Mouse (Mus musculus): ENCODE results near the gene Dok4. TPM values are rescaled to one million over a fixed set of nuclear protein-coding genes. Genes with fewer than 3 reads are reported as not detected.

Dok4 gene
- polyA plus RNA-seq (2017; shearing (Covaris generic)): 2.1 TPM

GRCm38 (mm10) chr8:94876197-94876730 is at the start of gene Dok4:
Gene Dok4 (minus strand): TSS chr8:94876330.

GRCm38 (mm10) chr8:94923405-94923804 is 47.3 kb upstream of the Dok4 start, which contains the start of gene Adgrg5:
Gene Adgrg5 (plus strand): TSS chr8:94923694.

GRCm38 (mm10) chr8:94917851-94918495 is 41.8 kb upstream of the Dok4 start, which contains the start of gene Ccdc102a:
Gene Ccdc102a (minus strand): TSS chr8:94918098.

GRCm38 (mm10) chr8:94857346-94858173 is 18.6 kb downstream of the Dok4 start, which contains the start of gene Polr2c:
Gene Polr2c (plus strand): TSS chr8:94857450.

GRCm38 (mm10) chr8:94837662-94838574 is 38.2 kb downstream of the Dok4 start, which contains the start of the genes Coq9 and Ciapin1:
Gene Coq9 (plus strand): TSS chr8:94838321.
Gene Ciapin1 (minus strand): TSS chr8:94838358.

Other genes with a start within 250 kb of the Dok4 start
- 239 TPM for gene Arl2bp, start 209.7 kb downstream of the Dok4 start, polyA plus RNA-seq (2017; shearing (Covaris generic))
- not detected for gene Pllp, start 180.1 kb downstream of the Dok4 start, polyA plus RNA-seq (2017; shearing (Covaris generic))
- not detected for gene Ccl22, start 130.7 kb downstream of the Dok4 start, polyA plus RNA-seq (2017; shearing (Covaris generic))
- gene Cx3cl1, start 104.3 kb downstream of the Dok4 start, polyA plus RNA-seq (2017; shearing (Covaris generic)): not detected
- not detected for gene Ccl17, start 65.9 kb downstream of the Dok4 start, polyA plus RNA-seq (2017; shearing (Covaris generic))
- gene Coq9, start 38.0 kb downstream of the Dok4 start, polyA plus RNA-seq (2017; shearing (Covaris generic)): 35.6 TPM
- 93.5 TPM for gene Ciapin1, start 38.0 kb downstream of the Dok4 start, polyA plus RNA-seq (2017; shearing (Covaris generic))
- gene Polr2c, start 18.9 kb downstream of the Dok4 start, polyA plus RNA-seq (2017; shearing (Covaris generic)): 87.9 TPM
- gene Ccdc102a, start 41.8 kb upstream of the Dok4 start, polyA plus RNA-seq (2017; shearing (Covaris generic)): 0.16 TPM
- not detected for gene Adgrg5, start 47.4 kb upstream of the Dok4 start, polyA plus RNA-seq (2017; shearing (Covaris generic))
- 0.60 TPM for gene Adgrg1, start 98.4 kb upstream of the Dok4 start, polyA plus RNA-seq (2017; shearing (Covaris generic))
- 2.0 TPM for gene Adgrg3, start 141.4 kb upstream of the Dok4 start, polyA plus RNA-seq (2017; shearing (Covaris generic))
- 0.12 TPM for gene Drc7, start 178.8 kb upstream of the Dok4 start, polyA plus RNA-seq (2017; shearing (Covaris generic))
- 20.9 TPM for gene Katnb1, start 204.9 kb upstream of the Dok4 start, polyA plus RNA-seq (2017; shearing (Covaris generic))

Data from effector memory CD4-positive, alpha-beta T cell, adult 5 months (primary cell).